Mouse (Mus musculus) MEL (cell line): ENCODE measurements around the gene Sdhaf1.

ENCODE experiments used
- CHD2 ChIP-seq: IDR thresholded peaks from 2 replicates; pipeline ENCODE4 v1.6.1; 2011; ENCODE audit warnings: low read length, improper control_type of control experiment
- CTCF ChIP-seq, 3 experiments: IDR thresholded peaks in 2 of 3; conservative IDR thresholded peaks in 1 of 3; 2 replicates each; pipeline ENCODE4 v1.5.1; 2011 to 2012; ENCODE audit warnings: low read length in 3 of 3, low read depth in 2 of 3, mild to moderate bottlenecking in 2 of 3, improper control_type of control experiment in 1 of 3, inconsistent platforms in 1 of 3, mixed read lengths in 1 of 3, moderate library complexity in 1 of 3; ENCODE audit not compliant: control insufficient read depth in 1 of 3, insufficient read depth in 1 of 3, poor library complexity in 1 of 3, severe bottlenecking in 1 of 3
- POLR2AphosphoS2 ChIP-seq: IDR thresholded peaks from 2 replicates; pipeline ENCODE4 v1.6.1; 2011; ENCODE audit warnings: low read length, improper control_type of control experiment
- SIN3A ChIP-seq: IDR thresholded peaks from 2 replicates; pipeline ENCODE4 v1.6.1; 2012; ENCODE audit warnings: low read length, improper control_type of control experiment, inconsistent platforms
- TAL1 ChIP-seq: IDR thresholded peaks from 2 replicates; pipeline ENCODE4 v1.6.1; 2012; ENCODE audit warnings: mild to moderate bottlenecking, inconsistent platforms, low read length, moderate library complexity, mixed read lengths

GRCm38 (mm10) chr7:30318142-30318541 is 5.6 kb downstream of the Sdhaf1 start:
- TF ChIP-seq SIN3A (no peak), POLR2AphosphoS2 (no peak), CHD2 (no peak), CTCF (IDR thresholded peaks at IDR 0.05 in 2 of 3, conservative IDR thresholded peaks at IDR 0.05 in 1 of 3; ENCODE audit: control insufficient read depth in 1 of 3, insufficient read depth in 1 of 3, low read depth in 2 of 3, low read length in 3 of 3, poor library complexity in 1 of 3, severe bottlenecking in 1 of 3) (no peak), TAL1 (no peak)
